Mouse (Mus musculus): ENCODE measurements at regions not wholly inside any gene's neighbourhood (a gene's known extent, or its start where the extent isn't known, plus 50 kb on each side); places are given as distances from the start of the nearest gene placed in this dataset.

- no peaks in the 10 kb centered on the region for H3K27me3 ChIP-seq (replicated peaks)
- WGBS (ENCODE audit: insufficient replicate concordance): 49% methylated on average over 3 of the region's 3 CpGs
- peaks cover 6% of the 10 kb centered on the region; the same call in 1 of the 2 replicates for H3K9me3 ChIP-seq (replicated peaks)
- no peak overlapping the region for H3K9ac ChIP-seq
- peak; percentile 67 for ATAC-seq
- no peak overlapping the region for H3K4me2 ChIP-seq
- H3K4me3 ChIP-seq: no peak overlapping the region
- no peaks in the 10 kb centered on the region for H3K36me3 ChIP-seq
- no peak overlapping the region for H3K27ac ChIP-seq
- H3K4me1 ChIP-seq: peaks cover 10% of the 10 kb centered on the region; the same call in 1 of the 2 replicates
These were observed 53.9 kb upstream of the Maml3 start for GRCm38 (mm10) chr3:52158788-52159260.

- ATAC-seq: 0 out of 2 replicates have a peak, but pooled peaks have one; percentile 49
- 43% methylated on average over 3 of the region's 3 CpGs for WGBS (ENCODE audit: insufficient replicate concordance)
- Histone ChIP-seq H3K4me1 (peaks cover 10% of the 10 kb centered on the region; the same call in 1 of the 2 replicates), H3K4me3 (no peak overlapping the region), H3K36me3 (no peaks in the 10 kb centered on the region), H3K4me2 (no peak overlapping the region), H3K9me3 (replicated peaks) (no peaks in the 10 kb centered on the region), H3K9ac (no peak overlapping the region), H3K27ac (no peak overlapping the region), H3K27me3 (replicated peaks) (no peaks in the 10 kb centered on the region)
These were observed 56.8 kb upstream of the Maml3 start for GRCm38 (mm10) chr3:52161688-52162087.

DNA sequence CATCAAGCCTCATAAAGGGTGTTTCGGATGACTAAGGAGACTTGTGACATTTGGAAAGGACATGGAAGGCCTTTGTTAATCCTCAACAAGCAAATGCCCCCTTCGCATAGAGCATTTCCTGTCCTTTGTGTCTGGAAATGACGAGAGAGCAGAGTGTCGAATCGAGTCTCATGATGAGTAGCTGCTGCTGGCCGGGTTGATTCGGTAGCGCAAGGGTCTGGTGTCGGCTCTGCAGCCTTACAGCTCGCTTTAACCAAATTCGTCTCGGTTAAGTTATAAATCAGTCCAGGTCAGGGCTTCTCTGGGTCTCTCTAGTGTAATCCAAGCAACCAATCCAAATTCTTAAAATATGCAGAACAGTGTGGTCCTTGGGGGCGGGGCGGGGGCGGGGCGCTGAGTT lies 59.1 kb upstream of the Maml3 start:
- Histone ChIP-seq H3K4me3 (no peak overlapping the region), H3K4me2 (no peak overlapping the region), H3K9me3 (replicated peaks) (no peaks in the 10 kb centered on the region), H3K4me1 (peaks cover 2% of the 10 kb centered on the region; the same call in 1 of the 2 replicates), H3K9ac (no peak overlapping the region), H3K27me3 (replicated peaks) (no peaks in the 10 kb centered on the region), H3K36me3 (no peaks in the 10 kb centered on the region), H3K27ac (no peak overlapping the region)
- 68% methylated on average over 16 of the region's 16 CpGs for WGBS (ENCODE audit: insufficient replicate concordance)
- ATAC-seq: no peak

GRCm38 (mm10) chr3:52167420-52167819 lies 62.5 kb upstream of the Maml3 start:
- Histone ChIP-seq H3K36me3 (no peaks in the 10 kb centered on the region), H3K27ac (no peak overlapping the region), H3K27me3 (replicated peaks) (no peaks in the 10 kb centered on the region; the same call in 1 of the 2 replicates), H3K4me2 (no peak overlapping the region), H3K9me3 (replicated peaks) (no peaks in the 10 kb centered on the region), H3K9ac (no peak overlapping the region), H3K4me1 (no peaks in the 10 kb centered on the region), H3K4me3 (no peak overlapping the region)
- WGBS (ENCODE audit: insufficient replicate concordance): 86% methylated on average over 7 of the region's 7 CpGs
- ATAC-seq: no peak

DNA sequence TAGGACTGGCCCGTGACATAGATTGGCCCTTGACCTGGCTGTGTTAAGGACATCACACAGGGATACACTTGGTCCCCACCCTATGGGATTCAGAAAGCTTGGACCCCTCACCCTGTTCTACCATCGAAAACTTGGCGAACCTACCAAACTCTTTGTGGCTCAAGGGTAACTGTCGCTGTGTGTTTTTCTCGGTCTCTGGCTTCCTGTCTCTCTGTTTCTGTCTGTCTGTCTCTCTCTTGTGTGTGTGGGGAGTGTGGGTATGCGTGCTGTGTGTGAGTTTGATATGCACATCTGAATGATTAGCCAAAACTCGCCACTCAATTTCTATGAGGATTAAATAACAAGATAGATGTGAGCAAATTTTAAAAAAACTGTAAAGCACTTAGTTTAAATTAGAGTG lies 66.0 kb upstream of the Maml3 start:
- 73% methylated on average over 7 of the region's 7 CpGs for WGBS (ENCODE audit: insufficient replicate concordance)
- Histone ChIP-seq H3K36me3 (no peaks in the 10 kb centered on the region), H3K27ac (no peak overlapping the region), H3K9me3 (replicated peaks) (no peaks in the 10 kb centered on the region), H3K27me3 (replicated peaks) (no peaks in the 10 kb centered on the region; the same call in 1 of the 2 replicates), H3K4me1 (no peaks in the 10 kb centered on the region), H3K4me2 (no peak overlapping the region), H3K4me3 (no peak overlapping the region), H3K9ac (no peak overlapping the region)
- no peak for ATAC-seq

GRCm38 (mm10) chr3:52171303-52171702 lies 66.4 kb upstream of the Maml3 start:
- WGBS (ENCODE audit: insufficient replicate concordance): 80% methylated on average over 5 of the region's 5 CpGs
- Histone ChIP-seq H3K27me3 (replicated peaks) (no peaks in the 10 kb centered on the region; the same call in 1 of the 2 replicates), H3K27ac (no peak overlapping the region), H3K4me3 (no peak overlapping the region), H3K9ac (no peak overlapping the region), H3K4me1 (no peaks in the 10 kb centered on the region), H3K36me3 (no peaks in the 10 kb centered on the region), H3K9me3 (replicated peaks) (no peaks in the 10 kb centered on the region), H3K4me2 (no peak overlapping the region)
- ATAC-seq: no peak

GRCm38 (mm10) chr3:52173490-52173889 lies 68.6 kb upstream of the Maml3 start:
- no peak overlapping the region for H3K4me3 ChIP-seq
- no peaks in the 10 kb centered on the region for H3K4me1 ChIP-seq
- 65% methylated on average over 1 of the region's 1 CpGs for WGBS (ENCODE audit: insufficient replicate concordance)
- no peak overlapping the region for H3K4me2 ChIP-seq
- H3K27ac ChIP-seq: no peak overlapping the region
- no peaks in the 10 kb centered on the region for H3K36me3 ChIP-seq
- H3K27me3 ChIP-seq (replicated peaks): no peaks in the 10 kb centered on the region; the same call in 1 of the 2 replicates
- H3K9ac ChIP-seq: no peak overlapping the region
- no peak for ATAC-seq
- H3K9me3 ChIP-seq (replicated peaks): no peaks in the 10 kb centered on the region

- 44% methylated on average over 8 of the region's 8 CpGs for WGBS (ENCODE audit: insufficient replicate concordance)
- H3K27ac ChIP-seq: no peak overlapping the region
- no peak overlapping the region for H3K9ac ChIP-seq
- H3K9me3 ChIP-seq (replicated peaks): no peaks in the 10 kb centered on the region
- no peak overlapping the region for H3K4me2 ChIP-seq
- H3K27me3 ChIP-seq (replicated peaks): peaks cover 4% of the 10 kb centered on the region; the same call in 1 of the 2 replicates
- H3K36me3 ChIP-seq: no peaks in the 10 kb centered on the region
- H3K4me1 ChIP-seq: peaks cover 15% of the 10 kb centered on the region
- H3K4me3 ChIP-seq: no peak overlapping the region
- no peak for ATAC-seq
These were observed 71.2 kb upstream of the Maml3 start for GRCm38 (mm10) chr3:52176108-52176507.

GRCm38 (mm10) chr3:52178851-52179250 lies 74.0 kb upstream of the Maml3 start:
- no peak overlapping the region for H3K9ac ChIP-seq
- no peaks in the 10 kb centered on the region for H3K9me3 ChIP-seq (replicated peaks)
- H3K4me2 ChIP-seq: no peak overlapping the region
- H3K36me3 ChIP-seq: no peaks in the 10 kb centered on the region
- ATAC-seq: no peak
- H3K4me3 ChIP-seq: no peak overlapping the region
- no peak overlapping the region for H3K27ac ChIP-seq
- peaks cover 4% of the 10 kb centered on the region; the same call in 1 of the 2 replicates for H3K27me3 ChIP-seq (replicated peaks)
- peaks cover 16% of the 10 kb centered on the region for H3K4me1 ChIP-seq
- WGBS (ENCODE audit: insufficient replicate concordance): 69% methylated on average over 9 of the region's 9 CpGs

GRCm38 (mm10) chr3:52179686-52180085 lies 74.8 kb upstream of the Maml3 start:
- Histone ChIP-seq H3K27me3 (replicated peaks) (peaks cover 4% of the 10 kb centered on the region; the same call in 1 of the 2 replicates), H3K4me3 (no peak overlapping the region), H3K27ac (0 out of 2 replicates have a peak overlapping the region, but pooled peaks have one; percentile 32), H3K4me1 (peaks cover 16% of the 10 kb centered on the region), H3K36me3 (no peaks in the 10 kb centered on the region), H3K9me3 (replicated peaks) (no peaks in the 10 kb centered on the region), H3K9ac (no peak overlapping the region), H3K4me2 (peak overlapping the region; percentile 7; the same call in 1 of the 2 replicates)
- no peak for ATAC-seq
- 23% methylated on average over 12 of the region's 12 CpGs for WGBS (ENCODE audit: insufficient replicate concordance)

DNA sequence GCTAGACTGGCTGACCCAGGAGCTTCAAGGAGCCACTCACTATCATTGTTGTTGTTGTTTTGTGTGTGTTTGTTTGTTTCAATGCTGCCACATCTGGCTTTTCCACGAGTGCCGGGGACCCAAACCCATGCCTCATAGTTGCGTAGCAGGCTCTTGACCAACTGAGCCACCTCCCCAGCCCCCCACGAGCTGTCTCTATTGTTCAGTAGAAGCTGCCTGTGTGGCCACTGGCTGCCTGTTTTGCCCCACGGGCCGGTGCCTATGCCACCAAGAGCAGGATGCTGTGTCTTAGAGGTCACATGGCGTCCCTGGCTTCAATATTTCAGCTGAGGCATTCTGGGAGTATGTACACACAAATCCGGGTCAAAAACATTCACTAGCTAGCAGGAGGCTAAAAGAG lies 75.4 kb upstream of the Maml3 start:
- H3K36me3 ChIP-seq: no peaks in the 10 kb centered on the region
- no peak overlapping the region for H3K27ac ChIP-seq
- peaks cover 16% of the 10 kb centered on the region for H3K4me1 ChIP-seq
- H3K9me3 ChIP-seq (replicated peaks): no peaks in the 10 kb centered on the region
- 55% methylated on average over 8 of the region's 8 CpGs for WGBS (ENCODE audit: insufficient replicate concordance)
- no peak overlapping the region for H3K4me2 ChIP-seq
- no peak for ATAC-seq
- no peak overlapping the region for H3K9ac ChIP-seq
- no peak overlapping the region for H3K4me3 ChIP-seq
- peaks cover 4% of the 10 kb centered on the region; the same call in 1 of the 2 replicates for H3K27me3 ChIP-seq (replicated peaks)

DNA sequence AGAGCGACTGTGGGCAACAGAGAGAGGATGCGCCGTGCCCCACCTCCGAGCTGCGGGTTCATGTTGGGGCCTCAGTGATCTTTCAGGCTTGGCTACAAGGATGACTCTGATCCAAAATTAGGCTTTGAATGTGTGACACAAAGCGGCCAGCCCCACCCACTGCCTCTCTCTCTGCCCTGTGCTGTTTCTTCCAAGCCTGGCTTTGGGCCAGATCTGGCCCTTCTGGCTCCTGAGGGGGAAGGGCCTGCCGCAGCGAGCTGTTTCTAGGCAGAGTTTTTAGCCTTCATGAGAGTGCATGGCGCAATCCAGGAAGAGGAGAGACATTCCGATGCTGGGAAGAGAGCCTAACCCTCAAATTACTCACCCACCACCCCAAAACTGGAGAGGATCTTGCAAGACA lies 75.9 kb upstream of the Maml3 start:
- no peak overlapping the region for H3K27ac ChIP-seq
- peaks cover 4% of the 10 kb centered on the region; the same call in 1 of the 2 replicates for H3K27me3 ChIP-seq (replicated peaks)
- no peak overlapping the region for H3K4me3 ChIP-seq
- no peaks in the 10 kb centered on the region for H3K9me3 ChIP-seq (replicated peaks)
- ATAC-seq: no peak
- H3K4me2 ChIP-seq: no peak overlapping the region
- H3K9ac ChIP-seq: no peak overlapping the region
- H3K4me1 ChIP-seq: peaks cover 16% of the 10 kb centered on the region
- 61% methylated on average over 10 of the region's 10 CpGs for WGBS (ENCODE audit: insufficient replicate concordance)
- no peaks in the 10 kb centered on the region for H3K36me3 ChIP-seq
